Mouse (Mus musculus) skeletal muscle tissue, postnatal 0 days (tissue): ENCODE measurements around the gene Atp8b5. TPM values are rescaled to one million over a fixed set of nuclear protein-coding genes. Genes with fewer than 3 reads are reported as not detected.

Experiments
- polyA plus RNA-seq: library from polyadenylated mRNA; unstranded; fragments of >200 nt; fragmentation: Nextera tagmentation; extraction: Ambion mirVana; gene quantifications from 2 replicates; pipeline ENCODE4 v1.2.1, GENCODE M21; 2015

Atp8b5 gene
- polyA plus RNA-seq, result 1.0 and 2.4 TPM in 2 replicates

GRCm38 (mm10) chr4:43266623-43267322, at the start of gene Atp8b5:
Gene Atp8b5, plus strand, starts transcription at chr4:43267159.

GRCm38 (mm10) chr4:43381408-43382154, 114.6 kb downstream of the Atp8b5 start, which contains the start of gene Rusc2:
Gene Rusc2, plus strand, starts transcription at chr4:43381979.

Other genes starting within 250 kb of the Atp8b5 start
- gene Pigo, start 241.3 kb upstream of the Atp8b5 start, polyA plus RNA-seq, result 8.2 and 8.5 TPM in 2 replicates
- 162 and 173 TPM in 2 replicates for gene Stoml2, start 235.4 kb upstream of the Atp8b5 start, polyA plus RNA-seq
- gene Fam214b, start 220.9 kb upstream of the Atp8b5 start, polyA plus RNA-seq, result 8.8 and 9.5 TPM in 2 replicates
- 0.78 and 0.81 TPM in 2 replicates for gene Unc13b, start 208.2 kb upstream of the Atp8b5 start, polyA plus RNA-seq
- gene Rusc2, start 114.8 kb downstream of the Atp8b5 start, polyA plus RNA-seq, result 21.0 and 21.1 TPM in 2 replicates
- not detected in 2 replicates for gene Fam166b, start 162.0 kb downstream of the Atp8b5 start, polyA plus RNA-seq
- 5.8 and 7.2 TPM in 2 replicates for gene Tesk1, start 174.8 kb downstream of the Atp8b5 start, polyA plus RNA-seq
- gene Cd72, start 187.5 kb downstream of the Atp8b5 start, polyA plus RNA-seq, result 1.7 and 1.9 TPM in 2 replicates
- not detected in 2 replicates for gene Sit1, start 216.6 kb downstream of the Atp8b5 start, polyA plus RNA-seq
- gene Ccdc107, start 225.7 kb downstream of the Atp8b5 start, polyA plus RNA-seq, result 56.6 and 56.9 TPM in 2 replicates
- gene Arhgef39, start 232.5 kb downstream of the Atp8b5 start, polyA plus RNA-seq, result 7.0 and 7.9 TPM in 2 replicates
- 0.59 and 0.61 TPM in 2 replicates for gene Car9, start 239.8 kb downstream of the Atp8b5 start, polyA plus RNA-seq